Mouse (Mus musculus) cerebellum, postnatal 10 days (tissue): ENCODE results near the gene Fan1.

Source experiments
- DNase-seq, 2 experiments: peaks; one replicate each; pipeline ENCODE4 v3.0.0; 2021; ENCODE audit warnings: mixed read lengths in 2 of 2

The Fan1 gene

DNA sequence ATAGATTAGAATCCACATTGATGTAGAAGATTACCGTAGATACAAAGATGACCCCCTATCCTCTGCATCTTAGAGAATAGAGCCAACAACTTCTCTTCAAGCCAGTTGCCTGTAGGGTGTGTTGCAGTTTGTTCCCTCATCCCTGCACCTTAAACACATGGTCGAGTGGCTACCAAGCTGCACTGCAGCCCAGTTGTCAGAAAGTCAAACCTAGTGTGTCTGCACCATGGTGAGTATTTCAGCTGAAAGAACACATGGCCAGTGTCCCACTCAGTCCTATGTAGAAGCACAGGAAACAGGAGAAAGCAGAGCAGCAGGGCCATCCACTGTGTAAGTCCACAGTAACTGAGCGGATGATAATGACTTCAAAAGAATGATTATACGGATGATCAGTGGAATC is 46.4 kb downstream of the Fan1 start:
- no peak for DNase-seq

DNA sequence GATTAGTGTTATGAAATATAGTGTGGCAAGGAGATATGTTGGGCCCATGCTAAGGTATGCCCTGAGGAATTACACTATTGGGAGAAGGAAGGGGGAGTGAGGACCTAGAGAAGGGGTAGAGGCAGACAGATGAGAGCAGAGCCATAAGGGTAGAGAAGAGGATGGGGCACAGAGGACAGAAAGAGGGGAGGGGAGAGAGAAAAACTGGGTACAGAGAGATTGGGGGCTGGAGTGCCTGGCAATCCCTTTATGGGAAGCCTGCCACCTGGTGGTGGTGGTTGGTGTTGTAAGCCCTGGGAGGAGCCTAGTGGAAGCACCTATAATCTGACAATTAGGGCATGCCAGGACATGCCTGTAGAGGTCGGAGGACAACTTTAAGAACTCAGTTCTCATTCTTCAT is 47.0 kb downstream of the Fan1 start:
- peak; percentile 93 to 95 for DNase-seq

DNA sequence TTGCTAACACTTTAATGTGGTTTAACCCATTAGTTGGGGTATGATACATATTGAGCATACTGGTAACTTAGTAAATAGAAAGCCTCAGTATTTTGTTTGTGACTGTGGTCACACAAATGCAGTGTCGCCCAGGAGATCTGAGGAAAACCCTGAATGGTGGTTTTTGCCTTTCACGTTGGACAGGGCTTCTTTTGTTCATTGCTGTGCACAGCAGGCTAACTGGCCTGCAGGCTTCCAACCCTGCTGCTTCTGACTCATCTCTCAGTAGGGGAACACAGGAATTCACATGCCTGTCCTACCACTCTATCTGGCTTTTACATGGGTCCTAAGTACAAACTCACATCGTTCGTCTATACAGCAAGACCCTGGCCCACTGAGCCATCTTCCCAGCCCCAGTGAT is 52.2 kb downstream of the Fan1 start:
- no peak for DNase-seq

DNA sequence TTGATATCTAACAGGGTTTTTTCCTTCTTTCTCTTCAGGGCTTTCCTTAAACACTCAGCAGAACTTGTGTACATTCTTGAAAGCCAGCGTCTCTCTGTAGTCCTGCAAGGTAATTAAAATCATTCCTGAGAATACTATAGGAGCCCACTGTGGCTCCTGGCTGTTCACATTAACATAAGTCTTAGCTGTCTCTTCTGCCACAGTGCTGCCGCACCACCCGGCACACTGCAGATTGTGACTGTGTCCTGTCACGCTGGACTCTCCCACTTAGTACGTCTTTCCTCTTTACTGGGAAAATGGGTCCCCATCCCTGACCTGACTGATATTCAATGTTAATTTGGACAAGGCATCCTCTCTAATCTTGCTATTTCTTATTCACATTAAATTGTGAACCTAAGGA is 52.8 kb downstream of the Fan1 start:
- DNase-seq = no peak

DNA sequence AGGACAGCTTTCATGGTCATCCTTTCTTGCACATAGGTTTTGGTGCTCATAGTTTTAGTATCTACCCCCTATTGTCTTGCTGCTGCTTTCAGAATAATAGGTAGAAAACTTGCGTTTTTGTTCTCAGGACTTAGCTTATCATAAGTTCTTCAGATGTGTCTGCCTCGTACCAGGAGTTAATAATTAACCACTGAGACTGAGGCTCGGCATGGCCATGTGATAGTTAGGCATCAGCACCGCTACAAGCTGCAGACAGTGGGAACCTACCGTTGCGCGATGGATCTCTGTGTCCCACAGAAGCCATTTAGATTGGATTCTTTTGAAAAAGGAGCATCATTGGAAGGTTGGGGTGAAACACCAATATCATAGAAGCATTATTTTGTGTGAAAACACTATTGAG is 61.1 kb downstream of the Fan1 start:
- DNase-seq = no peak

DNA sequence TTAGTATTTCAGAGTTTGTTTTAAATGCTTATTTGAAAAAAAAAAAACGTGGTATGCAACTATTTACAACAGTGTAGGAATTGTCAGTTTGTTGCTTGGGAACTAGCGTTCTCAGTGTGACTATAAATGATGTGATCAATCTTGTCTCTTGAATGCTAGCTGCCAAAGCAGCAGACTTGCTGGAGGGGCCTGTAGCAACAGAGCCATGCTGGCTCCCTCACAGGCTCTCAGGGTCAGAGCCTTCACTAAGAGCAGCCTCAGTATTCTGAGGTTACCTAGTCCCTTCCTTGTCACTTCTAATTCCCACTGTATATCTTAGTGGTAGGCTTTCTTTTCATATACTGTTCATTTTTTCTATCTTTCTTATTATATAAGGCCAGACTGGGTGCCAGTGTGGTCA is 63.1 kb downstream of the Fan1 start:
- DNase-seq = no peak

DNA sequence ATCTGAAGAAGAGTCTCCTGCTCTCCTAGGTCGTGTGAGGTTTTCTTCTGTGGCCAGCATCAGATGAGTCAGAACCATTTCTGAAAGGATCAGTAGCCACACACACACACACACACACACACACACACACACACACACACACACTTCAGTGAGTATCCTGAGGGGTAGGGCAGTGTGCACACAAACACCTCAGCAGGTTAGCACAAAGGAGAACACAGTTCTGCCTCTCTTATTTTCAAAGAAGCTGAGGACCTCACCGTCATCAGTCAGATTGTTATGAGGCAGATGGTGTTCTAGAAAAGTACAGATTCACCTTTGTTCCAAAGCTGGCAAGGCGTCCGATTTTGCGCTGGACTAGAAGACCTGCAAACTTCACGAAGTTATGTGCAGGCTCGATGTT is 63.7 kb downstream of the Fan1 start:
- no peak for DNase-seq
